Mouse (Mus musculus) MEL (cell line): Measurements from ENCODE around the gene Gcnt7. TPM values are rescaled to one million over a fixed set of nuclear protein-coding genes. Genes with fewer than 3 reads are reported as not detected.

Experiments
- DNase-seq: peaks from one replicate; pipeline ENCODE4 v3.0.0; 2011; ENCODE audit warnings: low read depth, low spot score
- H3K27ac ChIP-seq: 2 replicates; pipeline ENCODE4 v1.5.1; 2012; ENCODE audit warnings: low read depth, mild to moderate bottlenecking, control low read depth, low read length, moderate library complexity; ENCODE audit not compliant: control insufficient read depth
- H3K27me3 ChIP-seq, 2 experiments: fragments of 150-350 bp in 1 of 2; sonication (generic) in 1 of 2; 2 replicates each; pipeline ENCODE4 v1.6.1; 2012; ENCODE audit warnings: low read length in 2 of 2, mild to moderate bottlenecking in 2 of 2, improper control_type of control experiment in 1 of 2, moderate library complexity in 1 of 2; ENCODE audit not compliant: insufficient read depth in 2 of 2, control insufficient read depth in 1 of 2
- H3K36me3 ChIP-seq, 2 experiments: 2 replicates each; pipeline ENCODE4 v1.6.1; 2012 to 2014; ENCODE audit warnings: low read length in 2 of 2, improper control_type of control experiment in 1 of 2, inconsistent platforms in 1 of 2, mild to moderate bottlenecking in 1 of 2; ENCODE audit not compliant: insufficient read depth in 2 of 2, control insufficient read depth in 1 of 2
- H3K4me1 ChIP-seq, 2 experiments: fragments of 150-350 bp in 1 of 2; sonication (generic) in 1 of 2; 2 replicates each; pipeline ENCODE4 v1.6.1; 2012; ENCODE audit warnings: low read length in 2 of 2, improper control_type of control experiment in 1 of 2, mild to moderate bottlenecking in 1 of 2; ENCODE audit not compliant: insufficient read depth in 2 of 2, control insufficient read depth in 1 of 2
- H3K4me3 ChIP-seq, 2 experiments: fragments of 150-350 bp in 1 of 2; sonication (generic) in 1 of 2; 2 replicates each; pipeline ENCODE4 v1.5.1; 2012; ENCODE audit warnings: low read depth in 2 of 2, low read length in 2 of 2, mild to moderate bottlenecking in 2 of 2, moderate library complexity in 2 of 2, control low read depth in 1 of 2, improper control_type of control experiment in 1 of 2; ENCODE audit not compliant: control insufficient read depth in 1 of 2, insufficient read depth in 1 of 2
- H3K79me2 ChIP-seq: 2 replicates; pipeline ENCODE4 v1.6.1; 2012; ENCODE audit warnings: mild to moderate bottlenecking, low read length, moderate library complexity; ENCODE audit not compliant: control insufficient read depth, poor library complexity, insufficient read depth
- H3K9ac ChIP-seq: 2 replicates; pipeline ENCODE4 v1.6.1; 2012; ENCODE audit warnings: low read depth, mild to moderate bottlenecking, control low read depth, low read length, moderate library complexity; ENCODE audit not compliant: control insufficient read depth, poor library complexity, severe bottlenecking
- H3K9me3 ChIP-seq: fragments of 150-350 bp; sonication (generic); replicated peaks from 2 replicates; pipeline ENCODE4 v1.6.1; 2012; ENCODE audit warnings: mild to moderate bottlenecking, low read length, improper control_type of control experiment, moderate library complexity; ENCODE audit not compliant: insufficient read depth
- BHLHE40 ChIP-seq: IDR thresholded peaks from 2 replicates; pipeline ENCODE4 v1.6.1; 2012; ENCODE audit warnings: low read depth, mild to moderate bottlenecking, inconsistent platforms, low read length, improper control_type of control experiment, borderline replicate concordance
- CHD1 ChIP-seq: IDR thresholded peaks from 2 replicates; pipeline ENCODE4 v1.6.1; 2012; ENCODE audit warnings: low read depth, mild to moderate bottlenecking, inconsistent platforms, low read length, improper control_type of control experiment
- CHD2 ChIP-seq: IDR thresholded peaks from 2 replicates; pipeline ENCODE4 v1.6.1; 2011; ENCODE audit warnings: low read length, improper control_type of control experiment
- CTCF ChIP-seq, 3 experiments: IDR thresholded peaks in 2 of 3; conservative IDR thresholded peaks in 1 of 3; 2 replicates each; pipeline ENCODE4 v1.5.1; 2011 to 2012; ENCODE audit warnings: low read length in 3 of 3, low read depth in 2 of 3, mild to moderate bottlenecking in 2 of 3, improper control_type of control experiment in 1 of 3, inconsistent platforms in 1 of 3, mixed read lengths in 1 of 3, moderate library complexity in 1 of 3; ENCODE audit not compliant: control insufficient read depth in 1 of 3, insufficient read depth in 1 of 3, poor library complexity in 1 of 3, severe bottlenecking in 1 of 3
- E2F4 ChIP-seq: IDR thresholded peaks from 2 replicates; pipeline ENCODE4 v1.6.1; 2011; ENCODE audit warnings: low read depth, low read length, improper control_type of control experiment, borderline replicate concordance
- ELF1 ChIP-seq: IDR thresholded peaks from 2 replicates; pipeline ENCODE4 v1.6.1; 2014; ENCODE audit warnings: low read depth, mild to moderate bottlenecking, inconsistent platforms, low read length, improper control_type of control experiment, moderate library complexity
- ETS1 ChIP-seq: IDR thresholded peaks from 2 replicates; pipeline ENCODE4 v1.6.1; 2012; ENCODE audit warnings: low read depth, mild to moderate bottlenecking, inconsistent platforms, low read length, improper control_type of control experiment, moderate library complexity
- GABPA ChIP-seq: IDR thresholded peaks from 2 replicates; pipeline ENCODE4 v1.6.1; 2012; ENCODE audit warnings: low read depth, mild to moderate bottlenecking, inconsistent platforms, low read length, improper control_type of control experiment, moderate library complexity
- GATA1 ChIP-seq: IDR thresholded peaks from 2 replicates; pipeline ENCODE4 v1.6.1; 2011; ENCODE audit warnings: low read depth, low read length, improper control_type of control experiment
- MAFK ChIP-seq: IDR thresholded peaks from 2 replicates; pipeline ENCODE4 v1.6.1; 2011; ENCODE audit warnings: low read depth, mild to moderate bottlenecking, low read length, improper control_type of control experiment, borderline replicate concordance
- MAX ChIP-seq: IDR thresholded peaks from 2 replicates; pipeline ENCODE4 v1.6.1; 2011; ENCODE audit warnings: low read length, improper control_type of control experiment
- MXI1 ChIP-seq: IDR thresholded peaks from 2 replicates; pipeline ENCODE4 v1.6.1; 2011; ENCODE audit warnings: mild to moderate bottlenecking, low read depth, low read length, improper control_type of control experiment
- MYC ChIP-seq: IDR thresholded peaks from 2 replicates; pipeline ENCODE4 v1.6.1; 2011; ENCODE audit warnings: low read depth, mild to moderate bottlenecking, low read length, improper control_type of control experiment, moderate library complexity
- NELFE ChIP-seq: IDR thresholded peaks from 2 replicates; pipeline ENCODE4 v1.6.1; 2011; ENCODE audit warnings: low read depth, low read length, improper control_type of control experiment
- NRF1 ChIP-seq: IDR thresholded peaks from 2 replicates; pipeline ENCODE4 v1.6.1; 2014; ENCODE audit warnings: low read depth, mild to moderate bottlenecking, inconsistent platforms, low read length, improper control_type of control experiment, moderate library complexity; ENCODE audit not compliant: poor library complexity, insufficient read depth, severe bottlenecking
- POLR2A ChIP-seq, 2 experiments: IDR thresholded peaks; 2 replicates each; pipeline ENCODE4 v1.6.1; 2011 to 2012; ENCODE audit warnings: low read length in 2 of 2, mild to moderate bottlenecking in 2 of 2, control low read depth in 1 of 2, improper control_type of control experiment in 1 of 2, low read depth in 1 of 2, moderate library complexity in 1 of 2; ENCODE audit not compliant: control insufficient read depth in 1 of 2, insufficient read depth in 1 of 2, poor library complexity in 1 of 2
- POLR2AphosphoS5 ChIP-seq: IDR thresholded peaks from 2 replicates; pipeline ENCODE4 v1.6.1; 2012; ENCODE audit warnings: low read depth, borderline replicate concordance, mild to moderate bottlenecking, inconsistent platforms, low read length, moderate library complexity, mixed read lengths
- SIN3A ChIP-seq: IDR thresholded peaks from 2 replicates; pipeline ENCODE4 v1.6.1; 2012; ENCODE audit warnings: low read length, improper control_type of control experiment, inconsistent platforms
- SMC3 ChIP-seq: IDR thresholded peaks from 2 replicates; pipeline ENCODE4 v1.6.1; 2011; ENCODE audit warnings: low read depth, low read length, improper control_type of control experiment
- TAL1 ChIP-seq: IDR thresholded peaks from 2 replicates; pipeline ENCODE4 v1.6.1; 2012; ENCODE audit warnings: mild to moderate bottlenecking, inconsistent platforms, low read length, moderate library complexity, mixed read lengths
- TBP ChIP-seq: IDR thresholded peaks from 2 replicates; pipeline ENCODE4 v1.8.0; 2011; ENCODE audit warnings: low read depth, low read length, improper control_type of control experiment
- TCF12 ChIP-seq: IDR thresholded peaks from 2 replicates; pipeline ENCODE4 v1.6.1; 2014; ENCODE audit warnings: low read depth, mild to moderate bottlenecking, inconsistent platforms, low read length, improper control_type of control experiment, moderate library complexity
- UBTF ChIP-seq: IDR thresholded peaks from 2 replicates; pipeline ENCODE4 v1.6.1; 2012; ENCODE audit warnings: low read depth, mild to moderate bottlenecking, inconsistent platforms, low read length, improper control_type of control experiment, moderate library complexity, borderline replicate concordance; ENCODE audit not compliant: insufficient read depth
- USF1 ChIP-seq: IDR thresholded peaks from 2 replicates; pipeline ENCODE4 v1.6.1; 2014; ENCODE audit warnings: low read depth, mild to moderate bottlenecking, inconsistent platforms, low read length, improper control_type of control experiment, moderate library complexity
- USF2 ChIP-seq, 2 experiments: IDR thresholded peaks; 2 replicates each; pipeline ENCODE4 v1.6.1; 2011 to 2012; ENCODE audit warnings: improper control_type of control experiment in 2 of 2, low read length in 2 of 2, borderline replicate concordance in 1 of 2, inconsistent platforms in 1 of 2, low read depth in 1 of 2, mild to moderate bottlenecking in 1 of 2; ENCODE audit not compliant: insufficient read depth in 1 of 2
- ZKSCAN1 ChIP-seq: IDR thresholded peaks from 2 replicates; pipeline ENCODE4 v1.6.1; 2012; ENCODE audit warnings: low read depth, mild to moderate bottlenecking, inconsistent platforms, low read length, improper control_type of control experiment, moderate library complexity
- polyA plus RNA-seq, 2 experiments: library from polyadenylated mRNA; stranded (reverse) in 1 of 2; unstranded in 1 of 2; fragments of >175 nt in 1 of 2; fragments of >200 nt in 1 of 2; gene quantifications; 2 replicates each; pipeline versions ENCODE4 v1.2.1 to v1.2.4; 2012; ENCODE audit warnings: low replicate concordance in 2 of 2, low read depth in 1 of 2; ENCODE audit not compliant: insufficient read length in 2 of 2, insufficient read depth in 1 of 2, missing spikeins in 1 of 2
- total RNA-seq: library from RNA; depleted of rRNA; stranded (reverse); fragments of 300-350 nt; gene quantifications from 2 replicates; pipeline ENCODE4 v1.2.3, GENCODE M21; 2012

Gcnt7 gene
- total and polyA plus RNA-seq, 3 experiments = 0.15 to 0.22 TPM; not detected in 1

GRCm38 (mm10) chr2:172445617-172446016 lies 12.8 kb downstream of the Gcnt7 start:
- TF ChIP-seq CHD1 (no peak), MAX (no peak), NELFE (no peak), TBP (no peak)
- Histone ChIP-seq H3K27ac (no peak overlapping the region), H3K9me3 (no peaks in the 10 kb centered on the region), H3K36me3 (peaks cover 0 to 5% of the 10 kb centered on the region in 2 experiments; a peak in 3 of 4 replicates), H3K79me2 (peaks cover 16% of the 10 kb centered on the region), H3K9ac (no peak overlapping the region), H3K4me3 (no peak overlapping the region), H3K4me1 (peaks cover 3 to 7% of the 10 kb centered on the region in 2 experiments; a peak in 3 of 4 replicates), H3K27me3 (no peaks in the 10 kb centered on the region)
- no peak for DNase-seq

DNA sequence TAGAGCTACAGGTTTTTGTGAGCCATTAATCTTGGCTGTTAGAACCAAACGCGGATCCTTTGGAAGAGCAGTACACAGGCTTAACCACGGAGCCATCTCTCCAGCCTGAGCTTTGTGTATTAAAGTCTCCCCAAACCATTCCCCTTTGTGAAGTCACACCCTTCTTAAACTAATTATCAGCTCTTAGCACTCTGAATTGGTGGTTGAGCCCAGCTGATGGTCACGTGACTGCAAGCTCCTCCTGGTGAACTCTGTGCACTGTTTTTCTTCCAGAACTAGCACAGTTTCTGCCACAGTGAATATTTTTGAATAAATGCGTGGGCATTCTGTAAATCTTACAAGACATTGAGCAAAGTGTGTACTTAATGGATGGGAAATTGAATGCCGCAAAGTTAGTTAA lies 17.2 kb downstream of the Gcnt7 start:
- TF ChIP-seq NRF1 (no peak), UBTF (no peak), MYC (no peak), MAFK (no peak), BHLHE40 (peak; percentile 45; the same call in 1 of the 2 replicates), CHD2 (no peak), ZKSCAN1 (no peak), CHD1 (no peak), MAX (peak; percentile 91), CTCF (IDR thresholded peaks at IDR 0.05 in 2 of 3, conservative IDR thresholded peaks at IDR 0.05 in 1 of 3; ENCODE audit: control insufficient read depth in 1 of 3, insufficient read depth in 1 of 3, low read depth in 2 of 3, low read length in 3 of 3, poor library complexity in 1 of 3, severe bottlenecking in 1 of 3) (no peak), ELF1 (no peak), USF2 (IDR thresholded peaks at IDR 0.05; ENCODE audit: borderline replicate concordance in 1 of 2, insufficient read depth in 1 of 2, low read depth in 1 of 2, low read length in 2 of 2) (peak; percentile 73 to 78), SIN3A (peak; percentile 64; the same call in 1 of the 2 replicates), MXI1 (peak; percentile 27), ETS1 (peak; percentile 71), POLR2A (IDR thresholded peaks at IDR 0.05; ENCODE audit: control insufficient read depth in 1 of 2, insufficient read depth in 1 of 2, low read depth in 1 of 2, low read length in 2 of 2, poor library complexity in 1 of 2) (no peak), TAL1 (0 out of 2 replicates have a peak, but pooled peaks have one; percentile 3), POLR2AphosphoS5 (no peak), GABPA (no peak), SMC3 (no peak), GATA1 (0 out of 2 replicates have a peak, but pooled peaks have one; percentile 5), USF1 (peak; percentile 96), NELFE (no peak), TCF12 (no peak), E2F4 (no peak)
- H3K79me2 ChIP-seq = peaks cover 18% of the 10 kb centered on the region
- H3K36me3 ChIP-seq = peaks cover 0 to 5% of the 10 kb centered on the region in 2 experiments; a peak in 2 of 4 replicates
- H3K27me3 ChIP-seq = no peaks in the 10 kb centered on the region
- peak; percentile 75 for DNase-seq
- no peak overlapping the region for H3K27ac ChIP-seq
- no peaks in the 10 kb centered on the region for H3K9me3 ChIP-seq
- peak overlapping the region; percentile 91 for H3K9ac ChIP-seq
- peak overlapping the region; percentile 66 to 96 for H3K4me3 ChIP-seq
- H3K4me1 ChIP-seq = peaks cover 3 to 7% of the 10 kb centered on the region in 2 experiments; a peak in 3 of 4 replicates
